Mouse (Mus musculus) megakaryocyte, embryonic 14.5 days (primary cell): ENCODE measurements around the gene Slc6a6.

Experiments used
- FLI1 ChIP-seq: IDR thresholded peaks from 2 replicates; pipeline ENCODE4 v1.6.1; 2012; ENCODE audit warnings: low read length, inconsistent platforms, mixed read lengths
- GATA1 ChIP-seq: IDR thresholded peaks from 3 replicates; pipeline ENCODE4 v1.6.1; 2012; ENCODE audit warnings: mixed read lengths, low read length, inconsistent platforms, borderline replicate concordance

DNA sequence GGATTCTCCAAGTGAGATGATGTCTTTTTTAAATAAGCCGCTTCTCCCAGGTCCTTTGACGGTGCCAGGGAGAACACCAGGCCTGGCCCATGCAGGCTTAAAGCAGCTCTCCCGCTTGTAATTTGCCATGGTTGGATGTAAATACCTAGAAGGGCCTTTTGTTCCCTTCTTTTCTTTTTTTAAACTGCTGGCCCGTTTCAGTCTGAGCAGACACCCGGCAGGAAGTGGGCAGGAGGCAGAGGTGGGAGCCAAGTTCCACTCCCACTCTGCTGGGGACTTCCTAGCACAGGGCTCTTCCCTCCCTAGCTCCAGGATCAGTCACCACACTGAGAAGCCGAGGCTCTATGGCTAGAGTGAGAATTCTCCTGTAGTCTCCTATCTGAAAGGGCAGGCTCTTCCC is 70.2 kb downstream of the Slc6a6 start:
- TF ChIP-seq GATA1 (no peak), FLI1 (no peak)
